Mouse (Mus musculus) liver, adult 2 months (tissue): ENCODE results near the gene Sema4d.
"Not testable (repeated sequence)": the region's sequence is repeated elsewhere in the genome, so short reads cannot be mapped to it uniquely, and the experiment has no call there.

Experiments
- CTCF ChIP-seq: fragments of 200-500 bp; IDR thresholded peaks from 2 replicates; pipeline ENCODE4 v1.5.1; 2011; ENCODE audit warnings: low read depth, low read length, control low read depth
- POLR2A ChIP-seq: fragments of 200-500 bp; IDR thresholded peaks from 2 replicates; pipeline ENCODE4 v1.6.1; 2011; ENCODE audit warnings: low read length, control low read depth; ENCODE audit not compliant: insufficient read depth; ENCODE audit errors: extremely low read depth

GRCm38 (mm10) chr13:51668195-51668594, 125.4 kb downstream of the Sema4d start:
- TF ChIP-seq CTCF, POLR2A: not testable (repeated sequence)
